Mouse (Mus musculus): ENCODE measurements around the gene Uba52.
A peak's percentile ranks its signal among the peaks of the same experiment; 100 is the strongest.

The Uba52 gene

GRCm38 (mm10) chr8:70510228-70510915 is at the start of gene Uba52:
Uba52 (minus strand) TSS chr8:70510801.
- peak; percentile 99 for DNase-seq (ENCODE audit: low read depth)

DNA sequence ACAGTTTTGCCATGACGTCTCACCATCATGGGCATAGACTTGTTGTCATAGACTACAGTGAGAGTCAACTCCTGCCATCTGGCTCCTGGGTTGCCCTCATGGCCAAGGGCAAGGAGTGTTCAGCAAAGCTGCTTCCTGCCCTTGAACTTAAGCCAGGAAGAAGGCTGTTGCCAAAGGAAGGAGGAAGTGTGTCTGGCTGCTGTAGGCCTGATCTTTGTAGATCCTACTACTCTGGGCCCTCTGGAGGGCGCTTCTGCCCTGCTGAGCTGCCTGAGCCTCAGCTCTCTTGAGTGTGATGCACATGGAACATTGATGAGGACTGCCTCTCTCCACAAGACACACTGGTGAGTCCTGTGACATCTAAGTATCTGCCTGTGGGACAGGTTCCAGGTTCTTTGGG is 49.5 kb upstream of the Uba52 start:
- no peak for DNase-seq (ENCODE audit: low read depth)

- DNase-seq (ENCODE audit: low read depth): peak; percentile 62
Measured at GRCm38 (mm10) chr8:70558983-70559382, 48.4 kb upstream of the Uba52 start.

GRCm38 (mm10) chr8:70558334-70558733 is 47.7 kb upstream of the Uba52 start:
- DNase-seq (ENCODE audit: low read depth): peak; percentile 76

DNA sequence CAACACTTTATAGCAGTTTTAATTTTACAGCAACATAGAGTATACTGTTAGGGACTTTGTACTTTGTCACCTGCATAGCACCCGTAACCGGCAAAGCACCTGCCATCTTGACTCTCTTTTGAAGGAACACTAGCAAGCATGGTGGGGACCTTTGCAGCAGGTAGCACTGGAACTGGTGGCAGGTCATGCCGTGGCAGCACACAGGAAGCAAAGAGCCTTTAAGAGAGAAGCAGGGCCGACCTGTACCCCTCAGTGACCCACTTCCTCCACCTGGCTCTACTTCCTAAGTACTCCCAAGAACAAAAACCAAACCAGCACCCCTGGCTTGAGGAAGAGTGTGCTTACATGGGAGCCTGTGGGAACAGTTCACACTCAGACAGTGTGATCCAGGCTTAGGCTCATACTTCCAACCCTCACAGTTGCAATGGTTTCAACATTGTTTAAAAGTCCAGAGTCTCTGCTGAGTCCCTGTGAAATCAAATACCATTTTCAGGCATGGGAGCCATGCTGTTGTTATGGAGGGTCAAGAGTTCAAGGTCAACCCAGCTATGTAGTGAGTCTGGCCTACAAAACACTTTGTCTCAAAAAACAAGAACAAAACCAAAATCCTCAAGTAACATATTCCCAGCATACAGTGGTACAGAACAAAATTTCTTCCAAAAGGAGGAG is 44.6 kb upstream of the Uba52 start:
- DNase-seq (ENCODE audit: low read depth): no peak

DNA sequence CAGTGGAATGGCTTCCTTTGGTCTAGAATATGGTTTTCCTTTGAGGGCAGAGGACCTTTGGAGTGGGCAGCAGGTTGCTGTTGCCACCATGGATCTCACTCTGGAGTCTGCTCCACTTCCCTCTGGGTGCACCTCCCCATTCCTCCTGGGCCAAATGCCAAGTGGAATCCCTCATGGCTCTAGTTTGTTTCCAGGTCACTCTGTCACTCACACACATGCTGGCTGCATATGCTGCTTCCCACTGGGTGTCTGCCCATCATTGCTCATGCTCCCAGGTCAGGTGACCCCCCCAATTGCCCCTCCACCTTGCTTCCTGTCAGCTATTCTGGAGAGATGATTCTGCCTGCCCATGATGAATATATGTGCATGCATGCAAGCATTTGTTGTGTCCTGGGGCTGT is 43.1 kb upstream of the Uba52 start:
- DNase-seq (ENCODE audit: low read depth): no peak

DNA sequence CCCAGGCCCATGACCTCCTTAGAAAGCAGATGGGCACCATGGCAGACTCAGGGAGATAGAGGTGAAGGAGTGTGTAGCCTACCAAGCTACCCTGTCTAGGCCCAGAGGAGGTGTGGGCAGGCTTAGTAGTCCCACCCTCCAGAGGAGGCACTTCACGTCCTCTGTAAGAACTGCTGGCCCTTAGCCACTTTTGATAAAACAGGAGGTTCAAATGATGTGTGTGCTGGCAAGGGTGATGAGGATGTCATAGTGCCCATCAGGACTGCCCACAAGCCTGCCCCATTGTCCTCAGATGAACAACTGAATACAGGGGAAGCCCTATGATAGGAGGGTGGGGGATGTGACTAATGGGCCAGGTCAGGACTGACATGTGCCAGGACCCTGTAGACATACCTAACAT is 42.2 kb upstream of the Uba52 start:
- DNase-seq (ENCODE audit: low read depth): no peak

- DNase-seq (ENCODE audit: low read depth): no peak
Measured at GRCm38 (mm10) chr8:70551558-70552161, 41.1 kb upstream of the Uba52 start.

DNA sequence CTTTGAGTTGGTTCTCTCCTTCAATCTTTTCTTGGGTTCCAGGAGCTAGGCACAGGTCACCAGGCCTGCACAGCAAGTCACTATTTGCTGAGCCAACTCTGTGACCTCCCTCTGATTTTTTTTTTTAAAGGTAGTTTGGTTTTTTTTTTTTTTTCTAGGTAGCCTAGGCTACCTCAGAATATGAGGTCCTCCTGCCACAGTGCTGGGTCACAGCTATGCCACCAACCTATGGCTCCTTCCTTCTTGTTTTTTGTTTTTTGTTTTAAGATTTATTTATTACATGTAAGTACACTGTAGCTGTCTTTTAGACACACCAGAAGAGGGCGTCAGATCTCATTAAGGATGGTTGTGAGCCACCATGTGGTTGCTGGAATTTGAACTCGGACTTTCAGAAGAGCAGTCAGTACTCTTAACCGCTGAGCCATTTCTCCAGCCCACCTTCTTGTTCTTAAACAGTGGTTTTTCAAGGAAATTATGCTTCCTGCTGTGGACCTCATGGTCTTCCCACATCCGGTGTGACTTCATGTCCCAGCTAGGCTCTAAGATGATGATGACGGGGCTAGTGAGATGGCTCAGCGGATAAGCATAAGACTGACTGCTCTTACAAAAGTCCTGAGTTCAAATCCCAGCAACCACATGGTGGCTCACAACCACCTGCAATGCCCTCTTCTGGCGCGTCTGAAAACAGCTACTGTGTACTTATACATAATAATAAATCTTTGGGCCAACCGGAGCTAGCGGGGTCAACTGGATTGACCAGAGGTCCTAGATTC is 39.0 kb upstream of the Uba52 start:
- peak; percentile 86 for DNase-seq (ENCODE audit: low read depth)

GRCm38 (mm10) chr8:70547762-70548161 is 37.2 kb upstream of the Uba52 start:
- no peak for DNase-seq (ENCODE audit: low read depth)

GRCm38 (mm10) chr8:70546412-70546811 is 35.8 kb upstream of the Uba52 start:
- DNase-seq (ENCODE audit: low read depth): no peak

GRCm38 (mm10) chr8:70544200-70544687 is 33.6 kb upstream of the Uba52 start:
- peak; percentile 61 for DNase-seq (ENCODE audit: low read depth)

DNA sequence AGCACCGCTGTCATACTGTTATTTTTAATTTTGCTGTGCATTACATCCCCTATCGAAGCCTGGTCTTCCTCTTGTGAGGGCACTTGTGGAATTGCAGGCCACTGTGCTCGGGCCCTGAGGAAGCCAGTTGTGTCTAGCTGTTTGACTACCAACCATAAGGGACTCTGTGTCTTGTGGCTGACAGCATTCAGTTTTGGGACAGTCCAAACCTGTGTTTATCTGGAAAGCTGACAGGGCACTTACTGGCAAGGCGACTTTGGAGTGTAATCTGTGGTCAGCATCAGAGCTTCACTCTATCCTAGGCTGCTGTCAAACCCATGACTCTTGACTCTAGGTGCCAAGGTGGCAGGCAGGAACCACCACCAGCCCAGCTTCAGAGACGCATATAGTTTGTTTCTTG is 30.5 kb upstream of the Uba52 start:
- no peak for DNase-seq (ENCODE audit: low read depth)

GRCm38 (mm10) chr8:70540507-70541071 is 30.0 kb upstream of the Uba52 start:
- DNase-seq (ENCODE audit: low read depth): no peak

- DNase-seq (ENCODE audit: low read depth): peak; percentile 41
Measured at GRCm38 (mm10) chr8:70540013-70540506, 29.5 kb upstream of the Uba52 start.

DNA sequence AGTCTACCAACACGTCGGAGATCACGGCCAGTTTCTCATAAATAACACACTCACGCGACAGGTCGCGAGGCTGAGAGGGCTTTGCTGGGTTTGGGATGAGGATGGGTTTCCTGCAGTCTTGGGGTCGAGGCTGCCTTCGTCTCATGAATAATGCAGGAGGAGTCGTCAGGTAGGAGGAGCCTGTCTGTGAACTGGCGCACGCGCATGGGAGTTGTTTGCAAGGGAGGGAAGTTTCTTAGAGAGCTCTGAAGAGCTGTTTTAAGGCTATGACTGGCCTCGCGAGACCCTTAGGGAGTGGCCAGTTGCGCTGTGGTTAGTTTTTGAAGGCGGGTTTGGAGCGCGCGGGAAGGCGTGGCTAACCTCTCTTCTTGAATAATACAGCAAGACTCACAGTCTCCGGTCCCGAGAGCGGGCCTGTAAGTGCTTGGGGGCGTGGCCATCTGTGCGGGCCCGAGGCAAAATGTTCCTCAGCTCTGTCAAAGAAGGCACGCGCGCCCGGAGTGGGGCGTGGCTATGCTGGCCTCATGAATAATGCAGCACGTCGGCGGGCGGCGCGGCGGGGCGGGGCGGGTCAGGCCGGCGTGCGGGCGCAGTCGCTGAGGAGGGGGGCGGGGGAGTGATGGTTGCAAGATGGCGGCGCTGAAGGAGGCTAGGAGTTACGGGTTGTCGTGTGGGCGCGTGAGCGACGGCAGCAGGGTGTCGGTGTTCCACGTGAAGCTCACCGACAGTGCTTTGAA is 28.6 kb upstream of the Uba52 start, which contains the start of gene Ell:
Ell (plus strand) TSS at position 381 of the 737 bp plus-strand sequence.
- DNase-seq (ENCODE audit: low read depth): peak; percentile 100

- DNase-seq (ENCODE audit: low read depth): peak; percentile 100
Measured at GRCm38 (mm10) chr8:70538633-70539076, 28.1 kb upstream of the Uba52 start.

DNA sequence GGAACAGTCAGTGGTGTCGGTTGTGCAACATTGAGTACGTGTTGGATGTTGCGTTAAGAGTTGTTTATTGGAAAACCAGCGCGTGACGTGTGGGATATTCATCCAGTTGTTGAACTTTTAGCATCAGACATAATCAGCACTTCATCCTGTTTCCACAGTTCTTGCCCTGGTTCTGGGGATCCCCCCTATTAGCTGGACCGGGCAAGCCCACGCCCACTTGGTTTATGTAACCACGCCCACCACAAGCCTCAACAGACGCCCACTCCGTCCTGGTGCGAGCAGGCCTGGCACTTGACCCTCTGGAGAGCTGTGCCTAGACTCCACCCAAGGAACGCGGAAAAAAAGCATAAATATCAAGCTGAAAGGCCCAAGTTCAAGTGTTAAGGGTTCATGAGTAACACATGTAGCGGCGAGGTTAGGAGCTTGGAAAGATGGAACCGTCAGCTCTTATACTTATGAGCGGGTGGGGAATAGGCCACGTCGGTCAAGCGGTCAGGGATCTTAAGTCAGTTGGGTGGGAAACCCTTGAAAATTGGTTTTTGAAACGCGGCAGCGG is 27.5 kb upstream of the Uba52 start:
- DNase-seq (ENCODE audit: low read depth): no peak

DNA sequence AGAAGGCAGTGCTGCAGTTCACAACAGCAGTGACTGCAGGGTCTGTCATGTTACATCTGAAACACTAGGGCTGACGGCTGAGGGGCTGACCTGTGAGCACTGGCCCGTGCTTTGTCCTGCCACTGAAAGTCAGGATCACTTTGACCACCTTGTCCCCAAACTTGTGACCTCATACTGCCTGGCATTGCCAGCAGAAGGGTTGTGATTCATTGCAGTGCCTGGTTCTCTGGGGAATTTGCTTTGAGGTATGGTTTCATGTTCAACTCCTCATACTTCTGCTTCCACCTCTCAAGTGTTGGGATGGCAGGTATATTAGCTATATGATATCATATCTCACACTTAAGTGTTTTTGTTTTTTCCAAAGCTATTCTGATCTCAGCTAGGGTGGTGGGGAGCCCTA is 25.1 kb upstream of the Uba52 start:
- no peak for DNase-seq (ENCODE audit: low read depth)

GRCm38 (mm10) chr8:70535221-70535620 is 24.6 kb upstream of the Uba52 start:
- no peak for DNase-seq (ENCODE audit: low read depth)

- DNase-seq (ENCODE audit: low read depth): no peak
Measured at GRCm38 (mm10) chr8:70534281-70534680, 23.7 kb upstream of the Uba52 start.
